Comparison of ENCODE assay signal across 21 mouse cellular contexts in the genomic region with DNA sequence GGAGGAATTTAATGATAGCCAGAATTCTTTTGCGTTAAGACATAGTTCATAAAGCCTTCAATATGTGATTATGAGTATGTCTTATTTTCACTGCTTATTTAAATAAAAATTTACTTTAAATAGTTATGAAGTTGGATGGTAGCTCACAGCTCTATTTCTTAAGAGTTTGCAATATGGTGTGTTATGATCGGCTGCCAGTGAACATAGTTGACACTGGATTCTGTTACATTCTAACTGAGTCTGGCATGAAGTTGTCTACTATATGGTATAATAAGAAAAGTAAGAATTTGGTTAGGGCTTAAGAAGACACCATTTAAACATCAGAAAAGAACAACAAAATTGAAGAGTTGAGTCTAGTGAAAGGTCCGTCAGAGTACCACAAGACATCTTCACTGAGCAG.
DNase-seq lines count a peak whose midpoint lies in the region; ATAC-seq and TF ChIP-seq lines count a peak whose summit lies in the region.
"Had no signal": no experiment of that assay in that cellular context is flagged by ENCODE, and none has a peak within 500 bp of the region (broad histone marks: within the 10 kb centered on the region; RNA-seq: fewer than 3 reads in every experiment).

No protein-coding gene starts in this region.

- H3K4me1 ChIP-seq in forebrain, postnatal 0 days (ENCODE audit: insufficient read depth) = no peaks in the 10 kb centered on the region
- peaks cover 12% of the 10 kb centered on the region for H3K4me1 ChIP-seq in forebrain, embryonic 10.5 days
- H3K4me1 ChIP-seq in hindbrain, embryonic 14.5 days (replicated peaks; ENCODE audit: control insufficient read depth, insufficient read depth, low read length) = no peaks in the 10 kb centered on the region
- no peaks in the 10 kb centered on the region for H3K4me1 ChIP-seq in hindbrain, embryonic 16.5 days (ENCODE audit: control insufficient read depth, insufficient read depth, low read depth, low read length)
- H3K4me1 ChIP-seq: embryonic facial prominence, embryonic 13.5 days; embryonic facial prominence, embryonic 15.5 days had no signal

- no peaks in the 10 kb centered on the region for H3K36me3 ChIP-seq in forebrain, postnatal 0 days (ENCODE audit: insufficient read depth)
- no peaks in the 10 kb centered on the region for H3K36me3 ChIP-seq in forebrain, embryonic 10.5 days (replicated peaks)
- H3K36me3 ChIP-seq in hindbrain, embryonic 14.5 days (replicated peaks; ENCODE audit: control insufficient read depth, insufficient read depth) = no peaks in the 10 kb centered on the region
- no peaks in the 10 kb centered on the region for H3K36me3 ChIP-seq in hindbrain, embryonic 16.5 days (ENCODE audit: control insufficient read depth, insufficient read depth, low read length)
- H3K36me3 ChIP-seq: embryonic facial prominence, embryonic 13.5 days; embryonic facial prominence, embryonic 15.5 days had no signal

- TF ChIP-seq CTCF in forebrain, postnatal 0 days (IDR thresholded peaks at IDR 0.05; ENCODE audit: low read depth) = no peak
- no peak for TF ChIP-seq CTCF in brain, embryonic 14.5 days (IDR thresholded peaks at IDR 0.05; ENCODE audit: borderline replicate concordance, extremely low read depth, insufficient read depth, insufficient read length)

- peak; percentile 79 for ATAC-seq in forebrain, postnatal 0 days
- no peak for ATAC-seq in hindbrain, embryonic 14.5 days (ENCODE audit: low FRiP score)
- ATAC-seq in hindbrain, embryonic 16.5 days = no peak
- ATAC-seq in inflammation-experienced regulatory T-cells, adult 6 months = no peak
- ATAC-seq: forebrain, embryonic 13.5 days had no signal

- H3K9ac ChIP-seq in forebrain, postnatal 0 days = no peak overlapping the region
- H3K9ac ChIP-seq in hindbrain, embryonic 14.5 days = no peak overlapping the region
- H3K9ac ChIP-seq in hindbrain, embryonic 16.5 days (ENCODE audit: low read depth, low read length) = no peak overlapping the region
- H3K9ac ChIP-seq: embryonic facial prominence, embryonic 13.5 days; embryonic facial prominence, embryonic 15.5 days; forebrain, embryonic 13.5 days had no signal

- peak; percentile 56 for DNase-seq in forebrain, postnatal 0 days
- DNase-seq in forebrain, embryonic 10.5 days (ENCODE audit: extremely low spot score, low spot score) = no peak
- peak; percentile 8 for DNase-seq in hindbrain, embryonic 14.5 days (ENCODE audit: low spot score)
- peak; percentile 20 for DNase-seq in brain, embryonic 14.5 days (ENCODE audit: low read depth)
- DNase-seq in telencephalon, adult 2 months (ENCODE audit: low read depth, low spot score) = peak; percentile 35
- no peak for DNase-seq in heart, adult 9 months (ENCODE audit: low spot score in 2 of 2)
- DNase-seq: adrenal gland, adult 2 months; adrenal gland, postnatal 10 days; adrenal gland, postnatal 25 days; cerebellum, adult 11-12 months; cerebellum, adult 2 months; cerebellum, adult 9-10 months; cerebellum, postnatal 10 days; cerebellum, postnatal 25 days; embryo, embryonic 11 days had no signal

- H3K9me3 ChIP-seq in forebrain, postnatal 0 days (ENCODE audit: low read length) = no peaks in the 10 kb centered on the region
- H3K9me3 ChIP-seq in forebrain, embryonic 10.5 days = no peaks in the 10 kb centered on the region
- no peaks in the 10 kb centered on the region for H3K9me3 ChIP-seq in hindbrain, embryonic 14.5 days (ENCODE audit: control insufficient read depth, low read length)
- H3K9me3 ChIP-seq in hindbrain, embryonic 16.5 days (ENCODE audit: control insufficient read depth, low read length) = no peaks in the 10 kb centered on the region
- H3K9me3 ChIP-seq: embryonic facial prominence, embryonic 13.5 days; embryonic facial prominence, embryonic 15.5 days; forebrain, embryonic 13.5 days had no signal

- no peak overlapping the region for H3K4me3 ChIP-seq in forebrain, postnatal 0 days (ENCODE audit: low read depth, low read length)
- H3K4me3 ChIP-seq in forebrain, embryonic 10.5 days = no peak overlapping the region
- no peak overlapping the region for H3K4me3 ChIP-seq in hindbrain, embryonic 14.5 days (replicated peaks; ENCODE audit: low read length)
- H3K4me3 ChIP-seq in hindbrain, embryonic 16.5 days (ENCODE audit: low read length) = no peak overlapping the region
- H3K4me3 ChIP-seq: embryonic facial prominence, embryonic 13.5 days; embryonic facial prominence, embryonic 15.5 days; erythroblast, embryonic 14.5 days; forebrain, embryonic 13.5 days had no signal

- H3K4me2 ChIP-seq in forebrain, postnatal 0 days (ENCODE audit: low read depth) = no peak overlapping the region
- no peak overlapping the region for H3K4me2 ChIP-seq in hindbrain, embryonic 14.5 days (replicated peaks)
- no peak overlapping the region for H3K4me2 ChIP-seq in hindbrain, embryonic 16.5 days (ENCODE audit: low read length)
- H3K4me2 ChIP-seq: embryonic facial prominence, embryonic 13.5 days; embryonic facial prominence, embryonic 15.5 days; forebrain, embryonic 13.5 days had no signal

- H3K27ac ChIP-seq in forebrain, postnatal 0 days (ENCODE audit: low read depth, low read length) = no peak overlapping the region
- H3K27ac ChIP-seq in forebrain, embryonic 10.5 days = no peak overlapping the region
- H3K27ac ChIP-seq in hindbrain, embryonic 14.5 days = no peak overlapping the region
- H3K27ac ChIP-seq in hindbrain, embryonic 16.5 days (ENCODE audit: low read depth, low read length) = no peak overlapping the region
- H3K27ac ChIP-seq: embryonic facial prominence, embryonic 13.5 days; embryonic facial prominence, embryonic 15.5 days; forebrain, embryonic 13.5 days had no signal

- no peak for TF ChIP-seq POLR2A in brain, embryonic 14.5 days (IDR thresholded peaks at IDR 0.05; ENCODE audit: borderline replicate concordance, extremely low read depth, insufficient read depth, insufficient read length, poor library complexity, severe bottlenecking)

- no peaks in the 10 kb centered on the region for H3K27me3 ChIP-seq in forebrain, postnatal 0 days (ENCODE audit: insufficient read depth, low read length)
- no peaks in the 10 kb centered on the region; the same call in 1 of the 2 replicates for H3K27me3 ChIP-seq in forebrain, embryonic 10.5 days (ENCODE audit: poor library complexity, severe bottlenecking)
- H3K27me3 ChIP-seq in hindbrain, embryonic 14.5 days (ENCODE audit: control insufficient read depth, insufficient read depth, low read length) = no peaks in the 10 kb centered on the region
- no peaks in the 10 kb centered on the region for H3K27me3 ChIP-seq in hindbrain, embryonic 16.5 days (replicated peaks; ENCODE audit: control insufficient read depth, insufficient read depth, low read length)
- H3K27me3 ChIP-seq: embryonic facial prominence, embryonic 13.5 days; embryonic facial prominence, embryonic 15.5 days; forebrain, embryonic 13.5 days had no signal

- WGBS in forebrain, postnatal 0 days = 74% methylated on average over 3 of the region's 3 CpGs
- WGBS in forebrain, embryonic 10.5 days = 93% methylated on average over 3 of the region's 3 CpGs
- WGBS in hindbrain, embryonic 14.5 days = 96% methylated on average over 3 of the region's 3 CpGs
- WGBS in hindbrain, embryonic 16.5 days = 94% methylated on average over 3 of the region's 3 CpGs

Comparison
In these comparisons a context has a peak if more than half of its experiments do, and no peak if none do; other contexts are left out.
1. DNase-seq: peak in forebrain, postnatal 0 days (single experiment), hindbrain, embryonic 14.5 days (single experiment), brain, embryonic 14.5 days (single experiment) and telencephalon, adult 2 months (single experiment); none in forebrain, embryonic 10.5 days (single experiment) and heart, adult 9 months (0 of 2).